Comparison of ENCODE assay signal across 13 mouse cellular contexts in the genomic region with DNA sequence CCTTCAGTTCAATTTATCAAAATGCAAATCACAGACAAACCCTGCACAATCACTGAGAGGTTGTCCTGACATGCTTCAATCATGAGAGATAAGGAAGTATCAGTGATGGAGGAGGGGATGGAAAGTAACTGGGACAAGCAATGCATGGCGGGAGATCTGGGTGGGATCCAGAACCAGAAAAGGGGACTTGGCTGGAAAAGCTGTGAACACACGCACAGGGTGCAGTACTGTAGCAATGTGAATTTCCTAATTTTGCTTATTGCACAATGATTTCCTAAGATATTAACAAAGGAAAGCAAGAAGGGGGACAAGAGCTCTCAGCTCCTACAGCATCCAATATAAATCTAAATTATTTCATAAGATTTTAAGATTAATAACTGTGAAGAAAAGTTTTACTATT.
"Had no signal": no experiment of that assay in that cellular context is flagged by ENCODE, and none has a peak within 500 bp of the region (broad histone marks: within the 10 kb centered on the region; RNA-seq: fewer than 3 reads in every experiment).

No protein-coding gene starts in this region.

- H3K9me3 ChIP-seq: kidney, embryonic 15.5 days; limb, embryonic 13.5 days; midbrain, embryonic 12.5 days had no signal

- H3K9ac ChIP-seq: kidney, embryonic 15.5 days; limb, embryonic 13.5 days; liver, embryonic 14.5 days; lung, embryonic 14.5 days; midbrain, embryonic 12.5 days had no signal

- H3K36me3 ChIP-seq: kidney, embryonic 15.5 days; limb, embryonic 13.5 days; midbrain, embryonic 12.5 days had no signal

- H3K27ac ChIP-seq: kidney, embryonic 15.5 days; limb, embryonic 13.5 days; liver, embryonic 14.5 days; midbrain, embryonic 12.5 days had no signal

- H3K27me3 ChIP-seq: kidney, embryonic 15.5 days; limb, embryonic 13.5 days; midbrain, embryonic 12.5 days had no signal

- H3K4me3 ChIP-seq: kidney, embryonic 15.5 days; limb, embryonic 13.5 days; midbrain, embryonic 12.5 days had no signal

- DNase-seq: kidney, adult 2 months; kidney, postnatal 14 days; layer of hippocampus, adult 9-11 months; layer of hippocampus, postnatal 36 days; lung, embryonic 14.5 days; right cerebral cortex, adult 18-20 months; right cerebral cortex, postnatal 25 days; thymus, postnatal 36 days had no signal

- H3K4me2 ChIP-seq: kidney, embryonic 15.5 days; limb, embryonic 13.5 days; lung, embryonic 14.5 days; midbrain, embryonic 12.5 days had no signal

- ATAC-seq: intestine, embryonic 16.5 days had no signal
